Mouse (Mus musculus): ENCODE measurements at regions not wholly inside any gene's neighbourhood (a gene's known extent, or its start where the extent isn't known, plus 50 kb on each side); places are given as distances from the start of the nearest gene placed in this dataset.

DNA sequence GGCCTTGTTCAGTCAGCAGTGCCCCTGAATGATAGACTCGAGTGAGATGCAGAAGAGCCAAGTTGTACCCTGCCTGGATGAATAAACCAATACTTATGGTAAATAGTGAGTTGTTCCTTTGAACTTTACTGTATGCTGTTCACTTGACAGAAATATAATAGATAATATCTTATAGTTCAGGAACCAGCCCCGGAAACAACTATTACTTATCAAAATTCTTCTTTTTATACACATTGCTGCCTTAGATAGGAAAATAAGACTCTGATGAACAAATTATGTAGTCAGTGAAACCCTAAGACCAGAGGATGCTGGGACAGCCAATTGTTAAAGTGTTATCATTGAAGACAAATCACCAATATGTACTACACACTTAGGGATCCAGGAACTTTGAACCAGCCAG lies 220.7 kb downstream of the Pik3r1 start:
- TF ChIP-seq CTCF (IDR thresholded peaks at IDR 0.05; ENCODE audit: low read depth) (no peak), EP300 (IDR thresholded peaks at IDR 0.05; ENCODE audit: low read depth) (no peak)

All from liver, embryonic 14.5 days (tissue).